Mouse (Mus musculus) ES-E14 (cell line): ENCODE measurements around the gene Copa. TPM values are rescaled to one million over a fixed set of nuclear protein-coding genes. Genes with fewer than 3 reads are reported as not detected.

Experiments used
- DNase-seq: peaks from one replicate; pipeline ENCODE4 v3.0.0-alpha.2; 2013; ENCODE audit warnings: low read depth, low spot score
- H3K27ac ChIP-seq: 2 replicates; pipeline ENCODE4 v1.5.1; 2012; ENCODE audit warnings: low read depth, mild to moderate bottlenecking, low read length, moderate library complexity, mixed read lengths; ENCODE audit not compliant: poor library complexity, insufficient read depth, severe bottlenecking
- H3K36me3 ChIP-seq: 2 replicates; pipeline ENCODE4 v1.6.1; 2012; ENCODE audit warnings: mild to moderate bottlenecking, low read length, moderate library complexity, mixed read lengths; ENCODE audit not compliant: control insufficient read depth, poor library complexity, insufficient read depth, severe bottlenecking
- H3K4me1 ChIP-seq, 2 experiments: fragments of 150-350 bp in 1 of 2; sonication (generic) in 1 of 2; 2 replicates each; pipeline ENCODE4 v1.6.1; 2012; ENCODE audit warnings: low read length in 2 of 2, mild to moderate bottlenecking in 1 of 2, mixed read lengths in 1 of 2; ENCODE audit not compliant: control insufficient read depth in 2 of 2, insufficient read depth in 2 of 2, poor library complexity in 1 of 2
- H3K4me3 ChIP-seq, 2 experiments: fragments of 150-350 bp in 1 of 2; sonication (generic) in 1 of 2; 2 replicates each; pipeline ENCODE4 v1.5.1; 2012; ENCODE audit warnings: low read length in 2 of 2, low read depth in 1 of 2, mild to moderate bottlenecking in 1 of 2, mixed read lengths in 1 of 2; ENCODE audit not compliant: insufficient read depth in 1 of 2, poor library complexity in 1 of 2, severe bottlenecking in 1 of 2
- H3K9ac ChIP-seq: 2 replicates; pipeline ENCODE4 v1.6.1; 2012; ENCODE audit warnings: low read depth, mild to moderate bottlenecking, low read length, mixed read lengths; ENCODE audit not compliant: poor library complexity, insufficient read depth, severe bottlenecking
- H3K9me3 ChIP-seq: fragments of 150-350 bp; sonication (generic); 2 replicates; pipeline ENCODE4 v1.6.1; 2012; ENCODE audit warnings: low read depth, mild to moderate bottlenecking, low read length; ENCODE audit not compliant: control insufficient read depth, insufficient read depth
- CHD2 ChIP-seq: IDR thresholded peaks from 2 replicates; pipeline ENCODE4 v1.6.1; 2014; ENCODE audit warnings: mild to moderate bottlenecking, low read depth, low read length, inconsistent platforms
- HCFC1 ChIP-seq: IDR thresholded peaks from 2 replicates; pipeline ENCODE4 v1.6.1; 2012; ENCODE audit warnings: low read length, inconsistent platforms, borderline replicate concordance; ENCODE audit not compliant: insufficient read depth
- MAFK ChIP-seq: IDR thresholded peaks from 2 replicates; pipeline ENCODE4 v1.6.1; 2014; ENCODE audit warnings: mild to moderate bottlenecking, low read depth, low read length, inconsistent platforms; ENCODE audit not compliant: insufficient read depth
- ZC3H11A ChIP-seq: IDR thresholded peaks from 2 replicates; pipeline ENCODE4 v1.6.1; 2012; ENCODE audit warnings: low read depth, mild to moderate bottlenecking, inconsistent platforms, low read length, borderline replicate concordance
- ZNF384 ChIP-seq: IDR thresholded peaks from 2 replicates; pipeline ENCODE4 v1.6.1; 2012; ENCODE audit warnings: low read depth, low read length, inconsistent platforms
- in situ Hi-C, 2 experiments: fragments of 600-800 bp; cut with MboI; formaldehyde crosslinking; loops; one replicate each; pipeline ENCODE4 v1.15.1; 2025; ENCODE audit warnings: low sequenced_read_pairs in 2 of 2, inconsistent platforms in 1 of 2; ENCODE audit not compliant: unreplicated experiment in 2 of 2
- total RNA-seq: library from RNA; depleted of rRNA; stranded (reverse); fragments of 300-350 nt; gene quantifications from 2 replicates; pipeline ENCODE4 v1.2.3, GENCODE M21; 2012

Gene Copa
- total RNA-seq, 1 experiment: 91.5 TPM

DNA sequence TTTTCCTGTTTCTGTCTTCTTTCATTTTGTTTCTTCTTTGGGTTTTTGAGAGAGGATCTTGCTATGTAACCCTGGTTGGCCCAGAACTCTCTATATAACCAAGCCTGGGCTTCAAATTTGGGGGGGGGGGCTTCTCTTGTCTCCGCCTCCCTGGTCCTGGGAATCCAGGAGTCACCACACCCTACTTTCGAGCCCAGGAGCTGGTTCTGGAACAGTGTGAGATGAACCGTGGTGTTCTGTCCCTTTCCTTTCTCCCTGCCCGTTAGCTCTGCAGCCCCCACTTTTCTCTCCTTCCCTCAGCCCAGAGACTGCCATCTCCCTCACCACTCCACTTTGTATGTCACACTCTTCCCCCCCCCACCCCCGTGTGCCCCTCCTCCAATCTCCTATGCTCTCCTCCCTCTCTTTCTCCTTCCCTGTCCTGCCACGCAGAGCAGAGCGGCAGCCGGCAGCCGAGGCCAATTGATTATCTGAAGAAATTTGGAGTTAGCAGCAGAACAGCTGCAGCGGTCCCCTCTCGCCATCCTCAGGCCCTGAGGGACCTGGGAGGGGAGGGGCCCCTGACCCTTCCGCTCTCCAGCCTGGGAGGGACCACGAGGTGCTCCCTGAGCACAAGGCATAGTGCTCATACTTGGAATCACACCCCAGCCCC is 33.1 kb upstream of the Copa start:
- DNase-seq: no peak
- no peak overlapping the region for H3K27ac ChIP-seq

GRCm38 (mm10) chr1:172052766-172053279 is 29.5 kb upstream of the Copa start:
- in situ Hi-C loops: no loop called here
- Histone ChIP-seq H3K9me3 (no peaks in the 10 kb centered on the region), H3K4me3 (peak overlapping the region; percentile 32 to 33; a peak in 2 of 4 replicates), H3K27ac (no peak overlapping the region), H3K9ac (no peak overlapping the region), H3K36me3 (no peaks in the 10 kb centered on the region), H3K4me1 (peaks cover 1 to 13% of the 10 kb centered on the region in 2 experiments; a peak in 2 of 4 replicates)
- DNase-seq: no peak
- TF ChIP-seq MAFK: no peak
- TF ChIP-seq CHD2: no peak
- TF ChIP-seq ZNF384: no peak
- TF ChIP-seq ZC3H11A: no peak
- TF ChIP-seq HCFC1: no peak

More for the DNA sequence above, 33.1 kb upstream of the Copa start:
- Histone ChIP-seq H3K9me3 (no peaks in the 10 kb centered on the region), H3K4me1 (peaks cover 1 to 15% of the 10 kb centered on the region in 2 experiments; a peak in 2 of 4 replicates), H3K36me3 (no peaks in the 10 kb centered on the region), H3K4me3 (no peak overlapping the region), H3K9ac (no peak overlapping the region)
- in situ Hi-C loops: no loop called here
- TF ChIP-seq MAFK: no peak
- TF ChIP-seq ZNF384: no peak

DNA sequence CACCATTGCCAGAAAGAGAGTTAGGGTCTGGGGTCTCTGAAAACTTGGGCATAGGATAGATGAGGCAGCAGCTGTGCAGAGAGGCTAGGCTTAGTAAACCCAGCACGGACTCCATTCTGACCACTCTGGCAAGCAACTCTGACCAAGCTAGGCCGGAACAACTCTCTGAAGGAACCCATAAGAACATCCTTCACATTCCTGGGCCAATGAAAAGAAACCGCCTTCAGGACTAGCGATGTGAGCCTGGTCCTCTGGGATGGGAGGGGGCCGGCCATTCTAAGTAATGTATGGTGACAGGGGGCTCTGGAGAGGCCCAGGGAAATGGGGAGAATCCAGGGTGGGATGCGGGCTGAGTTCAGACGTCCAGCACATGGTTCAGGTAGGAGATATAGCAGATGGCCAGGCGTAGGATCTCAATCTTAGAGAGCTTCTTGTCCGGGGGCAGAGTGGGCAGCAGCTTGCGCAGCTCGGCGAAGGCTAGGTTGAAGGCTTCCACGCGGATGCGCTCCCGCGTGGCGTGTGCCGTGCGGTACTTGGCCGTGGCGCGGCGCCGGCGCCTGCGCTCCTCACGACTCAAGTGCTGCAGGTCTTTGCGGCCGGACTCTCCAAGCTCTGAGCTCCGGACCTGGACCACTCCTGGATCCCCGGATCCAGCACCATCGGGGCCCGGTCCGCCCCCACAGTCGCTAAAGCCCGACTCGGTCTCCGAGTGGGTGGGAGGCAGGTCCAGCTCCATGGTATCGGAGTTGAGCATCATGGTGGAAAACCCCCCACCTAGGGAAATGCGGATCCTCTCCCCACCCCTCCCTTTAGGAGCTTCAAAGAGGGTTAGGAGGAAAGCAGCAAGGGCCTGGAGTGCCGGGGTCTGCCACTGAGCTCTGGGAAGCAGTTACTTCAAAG is 28.5 kb upstream of the Copa start:
- DNase-seq: no peak
- no peak for TF ChIP-seq MAFK
- TF ChIP-seq ZC3H11A: no peak
- TF ChIP-seq HCFC1: no peak
- no peak for TF ChIP-seq CHD2
- TF ChIP-seq ZNF384: no peak
- Histone ChIP-seq H3K4me1 (peaks cover 1 to 10% of the 10 kb centered on the region in 2 experiments; a peak in 1 of 4 replicates), H3K36me3 (no peaks in the 10 kb centered on the region), H3K4me3 (peak overlapping the region; percentile 61 to 64), H3K27ac (no peak overlapping the region), H3K9me3 (no peaks in the 10 kb centered on the region), H3K9ac (peak overlapping the region; percentile 64)
- in situ Hi-C loops: no loop called here

DNA sequence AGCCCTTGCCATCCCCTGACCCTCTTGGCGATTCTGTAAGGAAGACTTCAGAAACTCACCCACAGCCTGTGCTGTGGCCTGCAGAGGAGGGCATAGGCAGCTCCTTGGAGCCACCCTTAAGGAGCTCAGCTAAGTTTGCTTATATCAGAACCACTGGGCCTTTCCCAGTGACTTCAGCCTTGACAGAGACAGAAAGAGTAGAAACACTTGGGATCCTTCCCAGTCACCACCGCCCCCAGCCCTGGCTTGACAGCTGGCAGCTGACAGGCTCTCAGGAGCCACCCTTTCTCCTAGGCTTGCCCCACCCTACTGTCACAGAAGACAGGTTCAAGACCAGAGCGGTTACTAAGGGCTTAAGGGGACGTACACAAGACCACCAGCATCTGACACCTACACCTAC is 26.1 kb upstream of the Copa start:
- DNase-seq: no peak
- TF ChIP-seq ZNF384 (no peak), ZC3H11A (no peak), HCFC1 (no peak), MAFK (no peak), CHD2 (no peak)
- Histone ChIP-seq H3K9ac (no peak overlapping the region), H3K36me3 (no peaks in the 10 kb centered on the region), H3K4me3 (no peak overlapping the region), H3K27ac (no peak overlapping the region), H3K9me3 (no peaks in the 10 kb centered on the region), H3K4me1 (peaks cover 1 to 12% of the 10 kb centered on the region in 2 experiments; a peak in 1 of 4 replicates)
- in situ Hi-C loops: no loop called here
